Mouse (Mus musculus) E14TG2a.4 (cell line): ENCODE results near the gene Tmem59.
A peak's percentile ranks its signal among the peaks of the same experiment; 100 is the strongest.

Experiments
- H3K27me3 ChIP-seq: 2 replicates; pipeline ENCODE4 v1.6.1; 2014; ENCODE audit warnings: low read length, control low read depth; ENCODE audit not compliant: insufficient read depth
- H3K36me3 ChIP-seq: 2 replicates; pipeline ENCODE4 v1.6.1; 2014; ENCODE audit warnings: low read length, control low read depth; ENCODE audit not compliant: insufficient read depth
- H3K4me1 ChIP-seq: replicated peaks from 2 replicates; pipeline ENCODE4 v1.6.1; 2014; ENCODE audit warnings: low read depth, low read length, control low read depth
- H3K4me3 ChIP-seq: replicated peaks from 2 replicates; pipeline ENCODE4 v1.5.1; 2014; ENCODE audit warnings: mild to moderate bottlenecking, low read length
- H3K9me3 ChIP-seq: 2 replicates; pipeline ENCODE4 v1.6.1; 2014; ENCODE audit warnings: low read length, control low read depth
- CTCF ChIP-seq: conservative IDR thresholded peaks from 2 replicates; pipeline ENCODE4 v1.5.1; 2014; ENCODE audit warnings: low read length
- NANOG ChIP-seq: IDR thresholded peaks from 2 replicates; pipeline ENCODE4 v1.6.1; 2014; ENCODE audit warnings: borderline replicate concordance, low read length, mixed read lengths
- POU5F1 ChIP-seq: IDR thresholded peaks from 2 replicates; pipeline ENCODE4 v1.6.1; 2014; ENCODE audit warnings: low read length, borderline replicate concordance

Tmem59 gene

DNA sequence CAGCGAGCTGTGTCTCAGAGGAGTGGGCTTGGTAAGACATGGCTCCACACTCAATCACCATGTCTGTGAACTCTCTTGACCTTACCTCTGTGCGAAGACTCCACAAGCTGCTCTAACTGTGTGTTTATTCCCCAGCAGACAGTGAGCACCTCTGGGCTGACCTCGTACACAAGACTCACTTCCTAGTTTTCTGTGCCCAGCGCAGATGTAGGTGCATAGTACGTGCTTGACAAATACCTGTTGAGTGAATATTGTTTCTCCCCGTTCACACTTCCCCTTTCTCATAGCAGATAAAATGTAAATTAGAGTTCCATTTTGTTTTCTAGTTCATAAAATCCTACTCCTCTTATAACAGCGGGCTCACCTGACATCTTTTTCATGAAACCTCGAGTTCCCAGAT lies 34.7 kb upstream of the Tmem59 start:
- Histone ChIP-seq H3K27me3 (peaks cover 19% of the 10 kb centered on the region), H3K4me1 (peaks cover 18% of the 10 kb centered on the region), H3K4me3 (no peak overlapping the region), H3K9me3 (no peaks in the 10 kb centered on the region), H3K36me3 (no peaks in the 10 kb centered on the region)
- no peak for TF ChIP-seq POU5F1
- no peak for TF ChIP-seq CTCF
- TF ChIP-seq NANOG, result no peak

DNA sequence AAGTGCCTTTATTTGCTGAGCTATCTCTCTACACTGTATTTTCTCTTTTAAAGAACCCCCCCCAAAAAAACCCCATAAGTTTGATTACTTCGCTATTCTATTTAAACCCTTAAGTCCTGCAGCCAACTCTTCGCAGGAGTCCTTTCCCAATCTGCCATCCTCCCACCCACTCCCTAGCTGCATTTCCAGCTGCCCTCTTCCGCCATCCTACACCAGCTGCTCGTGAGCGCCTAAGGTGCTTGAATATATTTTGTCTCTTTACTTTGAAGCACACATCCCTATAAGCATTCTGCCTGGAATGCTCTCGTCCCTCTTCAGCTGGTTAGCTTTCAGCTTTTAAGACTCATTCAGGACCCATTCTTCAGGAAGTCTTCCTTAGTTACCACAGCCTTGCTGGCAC lies 27.2 kb upstream of the Tmem59 start:
- Histone ChIP-seq H3K4me1 (0 out of 2 replicates have a peak, but pooled peaks cover 3% of the 10 kb centered on the region), H3K9me3 (no peaks in the 10 kb centered on the region), H3K27me3 (no peaks in the 10 kb centered on the region), H3K4me3 (no peak overlapping the region), H3K36me3 (no peaks in the 10 kb centered on the region)
- no peak for TF ChIP-seq POU5F1
- no peak for TF ChIP-seq NANOG
- TF ChIP-seq CTCF, result no peak

DNA sequence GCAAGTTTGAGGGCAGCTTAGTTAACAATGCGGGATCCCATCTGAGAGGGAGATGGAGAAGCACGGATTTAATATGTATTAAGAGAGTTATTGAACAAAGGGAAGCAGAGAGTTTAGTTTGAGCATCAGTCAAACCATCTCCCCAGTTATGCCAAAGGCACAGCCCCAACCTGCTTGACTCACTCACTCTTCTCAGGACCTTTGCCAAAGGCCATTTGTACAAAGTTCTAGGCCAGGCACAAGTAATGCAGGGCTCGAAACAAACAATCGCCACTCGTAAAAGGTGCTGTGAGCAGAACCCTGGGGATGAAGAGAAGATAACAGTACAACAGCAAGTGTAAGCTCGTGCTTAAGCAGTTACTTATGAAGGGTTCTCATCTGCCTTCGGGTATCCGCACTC lies 25.6 kb upstream of the Tmem59 start:
- no peak overlapping the region for H3K4me3 ChIP-seq
- H3K27me3 ChIP-seq, result no peaks in the 10 kb centered on the region
- H3K9me3 ChIP-seq, result no peaks in the 10 kb centered on the region
- H3K4me1 ChIP-seq, result peaks cover 13% of the 10 kb centered on the region
- H3K36me3 ChIP-seq, result no peaks in the 10 kb centered on the region
- TF ChIP-seq CTCF (no peak), POU5F1 (no peak), NANOG (no peak)

DNA sequence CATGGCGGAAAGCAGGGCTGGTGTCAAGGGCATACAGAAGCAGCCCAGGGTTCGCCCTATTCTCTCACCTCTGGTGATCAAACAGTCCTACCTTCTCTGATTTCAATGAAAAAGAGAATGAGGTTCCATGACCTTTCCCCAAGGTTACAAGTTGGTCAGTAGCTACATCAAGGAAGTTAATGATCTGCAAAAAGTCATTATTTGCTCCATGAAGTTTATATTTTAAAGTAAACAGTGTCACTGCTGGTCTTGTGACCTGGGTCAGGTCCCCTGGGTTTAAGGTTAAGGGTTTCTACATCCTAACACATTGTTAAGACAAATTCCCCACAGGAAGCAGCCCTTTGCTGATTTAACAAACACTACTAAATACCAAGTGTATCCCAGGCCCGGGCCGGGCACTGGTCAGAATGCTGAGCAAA lies 21.2 kb upstream of the Tmem59 start:
- H3K36me3 ChIP-seq, result no peaks in the 10 kb centered on the region
- peaks cover 25% of the 10 kb centered on the region for H3K4me1 ChIP-seq
- H3K4me3 ChIP-seq, result no peak overlapping the region; the same call in 1 of the 2 replicates
- TF ChIP-seq NANOG (no peak), CTCF (no peak), POU5F1 (no peak)
- H3K27me3 ChIP-seq, result no peaks in the 10 kb centered on the region
- no peaks in the 10 kb centered on the region for H3K9me3 ChIP-seq

DNA sequence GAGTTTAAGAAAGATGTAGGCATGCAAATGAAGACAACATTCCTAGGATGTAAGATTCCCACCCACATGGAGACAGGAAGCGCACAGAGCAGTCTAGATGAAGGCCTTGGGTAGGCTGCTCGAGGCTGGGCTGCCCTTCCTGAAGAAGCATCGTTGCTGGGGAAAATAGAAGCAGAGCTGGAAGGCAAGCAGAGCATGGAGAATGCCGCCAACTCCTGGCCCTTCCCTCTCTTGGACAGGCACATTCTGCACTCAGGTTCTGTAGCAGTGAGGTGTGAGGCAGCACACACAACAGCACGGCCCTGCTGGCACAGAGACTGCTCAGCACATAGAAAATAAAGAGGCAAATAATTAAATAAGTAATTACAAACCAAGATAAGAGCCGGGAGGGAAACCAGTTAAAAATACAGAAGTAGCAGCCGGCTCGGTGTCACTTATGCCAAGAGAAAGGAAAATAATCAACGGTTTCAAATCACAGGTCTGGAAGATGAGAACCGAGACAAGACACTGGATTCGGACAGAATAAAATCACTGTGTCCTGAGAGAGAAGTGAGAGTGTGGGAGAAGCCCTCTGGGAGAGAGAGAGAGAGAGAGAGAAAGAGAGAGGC lies 18.9 kb upstream of the Tmem59 start:
- Histone ChIP-seq H3K4me3 (no peak overlapping the region), H3K36me3 (no peaks in the 10 kb centered on the region), H3K4me1 (peaks cover 26% of the 10 kb centered on the region), H3K27me3 (no peaks in the 10 kb centered on the region), H3K9me3 (no peaks in the 10 kb centered on the region)
- TF ChIP-seq NANOG (no peak), POU5F1 (no peak), CTCF (no peak)

DNA sequence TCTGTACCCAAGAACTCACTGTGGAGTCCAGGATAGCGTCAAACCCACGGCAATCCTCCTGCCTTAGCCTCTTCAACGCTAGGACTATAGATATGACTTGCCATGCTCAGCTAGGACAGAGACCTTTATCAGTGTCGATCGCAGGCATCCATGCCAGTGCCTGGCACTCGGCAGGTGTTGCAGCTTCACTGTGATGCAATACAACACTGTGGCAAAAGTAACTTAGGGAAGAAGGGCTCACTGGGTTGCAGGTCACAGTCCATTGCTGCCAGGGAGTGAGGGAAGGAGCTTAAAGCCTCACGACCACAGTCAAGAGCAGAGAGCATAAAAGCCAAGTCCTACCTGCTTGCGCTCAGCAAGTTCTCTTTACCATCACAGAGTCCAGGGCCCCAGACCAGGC lies 18.0 kb upstream of the Tmem59 start:
- peaks cover 6% of the 10 kb centered on the region for H3K36me3 ChIP-seq
- TF ChIP-seq CTCF (no peak), POU5F1 (no peak), NANOG (no peak)
- H3K9me3 ChIP-seq, result no peaks in the 10 kb centered on the region
- H3K27me3 ChIP-seq, result no peaks in the 10 kb centered on the region
- no peak overlapping the region for H3K4me3 ChIP-seq
- H3K4me1 ChIP-seq, result peaks cover 28% of the 10 kb centered on the region

DNA sequence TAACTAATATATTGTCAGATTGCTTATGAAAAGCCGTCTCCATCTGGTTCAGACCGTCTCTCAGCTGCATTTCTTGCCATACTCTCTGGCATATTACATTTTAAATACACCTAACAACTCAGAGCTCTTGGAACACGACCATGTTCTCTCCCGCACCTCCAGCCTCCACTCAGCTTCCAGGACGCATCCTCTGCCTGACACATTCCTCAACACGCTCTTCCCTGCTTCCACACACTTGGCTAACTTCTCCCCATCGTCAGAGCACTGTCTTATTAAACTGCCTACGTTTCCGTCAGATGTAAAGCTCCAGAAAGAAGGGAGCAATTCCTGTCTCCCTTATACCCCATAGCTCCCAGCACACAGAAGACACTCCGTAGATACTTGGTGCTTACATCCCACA lies 14.9 kb upstream of the Tmem59 start:
- Histone ChIP-seq H3K27me3 (no peaks in the 10 kb centered on the region), H3K4me1 (peaks cover 14% of the 10 kb centered on the region), H3K4me3 (no peak overlapping the region), H3K9me3 (no peaks in the 10 kb centered on the region), H3K36me3 (peaks cover 12% of the 10 kb centered on the region)
- TF ChIP-seq CTCF (no peak), POU5F1 (no peak), NANOG (no peak)

DNA sequence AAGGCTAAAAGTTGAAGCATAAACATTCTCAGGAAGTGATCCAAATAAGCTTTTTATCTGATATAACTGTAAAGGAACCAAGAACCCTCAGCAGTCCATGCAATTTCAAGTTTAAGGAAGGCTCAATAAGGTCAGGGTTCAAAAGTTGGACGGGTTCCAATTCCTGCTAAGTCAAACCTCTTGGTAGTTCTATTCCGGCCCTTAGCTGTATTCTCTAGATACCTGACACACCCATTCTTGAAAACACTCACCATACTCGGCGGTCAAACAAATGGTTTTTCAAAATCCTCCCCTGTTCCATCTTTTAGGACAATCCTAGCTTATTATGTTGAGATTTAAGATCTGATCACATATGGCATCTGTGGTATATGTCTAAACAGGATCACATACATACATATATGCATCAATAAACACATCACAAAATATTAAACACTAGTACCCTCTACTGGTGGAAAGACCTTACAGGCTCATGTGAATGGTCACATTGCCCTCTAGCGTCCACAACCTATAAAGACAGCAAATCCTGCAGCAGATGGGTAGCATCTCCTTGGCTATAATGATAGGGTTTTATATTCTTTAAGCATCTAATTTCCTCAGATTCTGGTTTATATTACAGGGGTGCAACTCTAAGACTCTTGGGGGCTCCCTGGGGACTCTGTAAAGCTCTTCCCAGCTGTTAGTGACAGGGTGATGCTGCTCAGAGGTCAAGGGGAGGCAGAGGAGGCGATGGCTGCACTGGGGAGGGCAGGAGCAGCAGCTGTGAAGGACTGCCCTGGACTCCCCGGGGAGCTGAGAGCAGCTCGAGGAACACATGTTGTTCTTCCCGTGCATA lies 14.2 kb upstream of the Tmem59 start:
- H3K4me3 ChIP-seq, result no peak overlapping the region
- H3K4me1 ChIP-seq, result peaks cover 13% of the 10 kb centered on the region
- peak; percentile 79 for TF ChIP-seq CTCF
- no peak for TF ChIP-seq NANOG

DNA sequence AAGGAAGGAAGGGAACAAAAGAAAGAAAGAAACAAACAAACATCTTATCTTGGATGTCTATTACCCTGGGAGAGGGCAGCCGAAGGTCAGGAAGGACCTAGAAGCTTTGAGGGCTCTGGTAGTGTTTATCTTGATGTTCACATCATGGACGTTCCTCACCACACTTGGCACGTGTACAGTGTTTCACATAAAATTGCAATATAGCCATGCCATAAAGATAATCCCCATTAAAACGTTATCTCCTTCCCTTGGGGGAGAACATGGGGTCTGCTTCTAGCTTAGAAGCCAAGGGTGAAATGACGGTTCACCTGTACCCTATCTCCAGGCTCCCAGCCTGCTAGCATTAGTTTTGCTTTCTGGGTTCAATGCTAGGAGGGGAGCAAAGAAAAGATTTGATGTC lies 11.5 kb upstream of the Tmem59 start:
- TF ChIP-seq NANOG (no peak), CTCF (no peak), POU5F1 (no peak)
- Histone ChIP-seq H3K4me1 (peaks cover 3% of the 10 kb centered on the region), H3K27me3 (no peaks in the 10 kb centered on the region), H3K4me3 (no peak overlapping the region), H3K36me3 (peaks cover 29% of the 10 kb centered on the region), H3K9me3 (no peaks in the 10 kb centered on the region)

More for the DNA sequence above, 14.2 kb upstream of the Tmem59 start:
- no peaks in the 10 kb centered on the region for H3K27me3 ChIP-seq
- peaks cover 12% of the 10 kb centered on the region for H3K36me3 ChIP-seq
- H3K9me3 ChIP-seq, result no peaks in the 10 kb centered on the region
